Mouse (Mus musculus): ENCODE measurements around the gene Foxp1.

Gene Foxp1

DNA sequence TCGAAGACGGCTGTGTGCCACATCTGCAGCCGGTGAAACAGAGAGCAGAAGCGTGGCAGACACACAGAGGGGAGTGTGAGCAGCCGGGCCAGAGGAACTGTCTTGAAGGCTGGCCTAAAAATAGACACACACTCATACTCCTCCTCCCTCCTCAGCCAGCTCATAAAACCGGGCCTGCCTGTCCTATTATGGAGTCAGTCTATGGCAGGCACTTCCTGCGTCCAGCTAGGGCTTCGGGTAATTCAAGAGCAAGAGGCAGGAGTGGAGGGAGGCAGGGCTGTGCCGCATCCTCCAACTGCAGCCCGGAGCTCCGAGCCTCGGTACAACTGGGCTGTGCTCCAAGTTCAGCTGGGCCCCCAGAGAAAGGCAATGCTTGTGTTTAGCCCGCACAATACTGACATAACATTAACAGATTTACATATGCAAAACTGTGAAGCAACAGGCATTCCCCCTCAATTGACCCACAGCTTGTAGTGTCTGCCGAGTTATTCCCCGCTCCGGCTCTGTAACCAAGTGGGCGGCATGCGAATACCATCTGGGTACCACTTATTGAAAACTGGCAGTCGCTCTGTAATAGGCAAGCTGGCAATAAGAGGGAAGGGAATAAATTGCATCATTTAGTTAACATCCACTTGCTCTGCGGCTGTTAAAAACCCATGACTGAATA lies 37.2 kb downstream of the Foxp1 start:
- DNase-seq (ENCODE audit: low read depth, low spot score) = peak; percentile 51

DNA sequence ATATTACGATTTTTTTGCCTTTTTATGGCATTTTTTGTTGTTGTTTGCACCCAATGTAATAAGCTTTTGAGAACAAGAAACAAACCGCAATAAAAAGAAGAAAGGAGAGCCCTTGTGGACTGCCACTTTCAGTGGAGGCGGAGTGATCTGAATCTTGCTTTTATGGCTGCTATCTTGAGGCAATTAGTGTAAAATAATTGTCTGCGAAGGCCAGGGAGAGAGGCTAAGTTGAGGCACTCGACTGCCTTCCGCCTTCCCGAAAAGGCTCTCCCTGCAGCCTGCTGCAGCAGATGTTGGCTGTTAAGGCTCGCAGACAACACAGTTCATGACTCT lies 37.7 kb downstream of the Foxp1 start:
- no peak for DNase-seq (ENCODE audit: low read depth, low spot score)

DNA sequence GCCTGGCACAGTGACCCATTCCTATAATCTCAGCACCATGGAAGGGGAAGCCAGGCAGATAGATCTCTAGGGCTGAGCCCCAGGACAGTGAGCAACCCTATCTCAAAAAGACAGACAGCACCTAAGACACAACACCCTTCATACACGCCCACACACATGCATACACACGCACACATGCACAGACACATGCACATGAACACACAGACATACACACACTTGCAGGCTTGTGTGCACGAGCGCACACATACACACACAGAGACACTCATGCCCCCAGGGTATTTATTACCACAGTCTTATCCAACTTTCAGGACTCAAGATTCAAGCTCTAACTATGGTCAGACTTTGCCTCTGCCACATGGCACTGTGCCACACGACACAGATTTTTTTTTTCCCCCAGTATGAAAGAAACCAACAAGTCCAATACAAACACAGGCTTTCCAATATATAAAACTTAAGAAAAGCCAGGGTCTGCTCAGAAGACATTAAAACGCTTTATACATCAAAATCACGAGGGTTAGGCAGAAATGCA lies 38.3 kb downstream of the Foxp1 start:
- DNase-seq (ENCODE audit: low read depth, low spot score) = no peak

DNA sequence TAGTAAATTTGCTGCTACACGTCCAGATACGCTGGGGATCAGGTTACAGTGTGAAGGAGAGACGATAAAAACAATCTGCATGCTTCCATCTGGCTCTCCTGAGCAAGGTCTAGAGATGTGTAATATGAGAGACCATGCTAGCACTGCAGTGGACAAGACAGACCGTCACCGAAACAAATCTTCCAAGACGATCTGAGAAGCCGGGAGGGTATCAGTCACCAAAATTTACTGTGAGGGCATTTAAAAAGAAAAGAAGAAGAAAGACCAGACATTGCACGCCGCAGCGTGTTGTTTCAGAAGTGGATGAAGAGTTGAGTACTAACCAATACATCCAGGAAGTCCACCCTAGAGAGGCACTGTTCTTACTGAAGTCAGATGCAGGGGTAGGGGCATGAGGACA lies 39.0 kb downstream of the Foxp1 start:
- DNase-seq (ENCODE audit: low read depth, low spot score) = no peak

DNA sequence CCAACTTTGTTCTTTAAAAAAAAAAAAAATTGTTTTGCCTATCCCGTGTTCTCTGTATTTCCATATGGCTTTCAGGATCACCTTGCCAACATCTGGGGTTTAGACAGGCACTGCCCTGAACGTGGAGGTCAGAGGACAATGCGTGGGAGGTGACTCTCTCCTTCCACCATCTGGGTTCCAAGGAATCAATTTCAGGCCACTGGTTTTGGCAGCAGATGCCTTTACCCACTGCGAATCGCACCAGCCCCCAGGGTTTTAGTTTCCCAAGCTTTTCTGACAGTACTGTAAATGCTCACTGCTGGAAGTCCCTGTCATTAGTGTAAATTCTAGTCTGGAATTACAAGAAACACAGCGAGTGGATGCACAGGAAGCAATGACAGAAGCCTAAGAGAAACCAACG lies 41.0 kb downstream of the Foxp1 start:
- DNase-seq (ENCODE audit: low read depth, low spot score) = no peak

DNA sequence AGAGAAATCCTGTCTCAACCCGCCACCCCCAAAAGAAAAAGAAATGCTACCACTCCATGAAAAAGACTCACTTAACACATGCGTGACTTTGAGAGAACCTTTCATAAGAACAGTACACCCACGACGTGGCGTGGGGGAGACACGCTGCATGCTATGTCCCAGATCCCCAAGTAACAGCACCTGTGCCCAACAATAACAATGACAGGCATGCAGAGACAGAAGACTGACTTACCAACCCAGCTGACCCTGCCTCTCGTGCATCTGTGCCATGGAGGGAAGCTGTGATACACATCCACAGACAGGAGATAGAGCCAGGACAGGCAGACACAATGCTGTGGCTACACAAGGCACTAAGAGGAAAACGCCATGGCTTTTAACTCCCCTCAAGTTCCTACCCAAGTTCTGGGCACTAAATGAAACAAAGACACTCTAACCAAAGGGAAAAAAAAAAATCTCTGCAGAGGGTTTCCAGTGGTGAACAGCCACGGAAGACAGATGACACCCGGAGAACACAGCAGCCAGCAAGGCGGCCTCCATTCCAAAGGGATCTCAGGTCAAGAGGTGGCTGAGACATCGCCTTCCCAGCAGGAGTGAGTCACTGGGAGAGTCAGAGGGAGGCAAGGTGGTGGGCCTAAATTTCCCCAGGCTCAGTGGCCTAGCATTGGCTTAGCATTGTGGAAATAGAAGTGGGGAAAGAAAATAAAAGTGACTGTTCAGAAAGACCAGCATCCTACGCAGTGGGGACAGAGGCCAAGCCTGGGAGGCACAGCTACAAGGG lies 43.5 kb downstream of the Foxp1 start:
- DNase-seq (ENCODE audit: low read depth, low spot score) = no peak

DNA sequence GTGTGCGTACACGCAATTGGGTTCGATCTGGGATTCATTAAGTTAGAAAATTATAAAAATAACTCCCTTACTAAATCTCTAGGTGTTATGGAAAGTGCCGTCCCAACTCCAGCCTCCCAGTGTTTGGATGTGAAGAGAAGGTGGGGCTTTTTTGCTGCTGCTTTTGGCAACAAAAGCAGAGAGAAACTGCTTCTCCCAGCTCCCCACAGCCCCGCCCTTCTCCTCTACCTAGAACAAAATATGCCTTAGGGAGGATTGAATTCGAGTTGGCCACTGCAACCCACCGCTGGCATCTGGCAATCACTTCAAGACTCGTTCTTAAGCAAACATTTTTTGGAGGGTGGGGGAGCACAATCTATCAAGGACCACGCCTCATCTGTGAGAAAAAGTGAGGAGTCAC lies 47.5 kb downstream of the Foxp1 start:
- DNase-seq (ENCODE audit: low read depth, low spot score) = no peak

DNA sequence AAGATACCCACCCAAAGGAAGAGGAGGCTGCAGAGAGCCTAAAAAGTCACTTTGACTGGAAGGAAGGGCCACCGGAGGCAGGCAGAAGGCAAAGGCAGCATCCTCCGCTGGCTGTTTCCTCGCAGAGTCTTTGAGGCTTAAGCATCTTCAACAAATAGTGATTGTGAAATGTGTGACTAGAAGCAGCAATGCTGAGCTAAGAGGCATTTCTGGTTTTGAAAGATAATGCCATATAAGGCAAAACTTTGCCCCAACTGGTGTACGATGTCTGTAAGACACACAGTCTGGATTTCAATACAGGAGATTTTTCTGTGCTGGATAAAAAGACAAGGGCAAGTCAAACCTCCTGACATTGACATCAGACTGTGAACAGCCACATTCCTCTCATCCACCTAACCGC lies 51.6 kb downstream of the Foxp1 start:
- DNase-seq (ENCODE audit: low read depth, low spot score) = no peak

DNA sequence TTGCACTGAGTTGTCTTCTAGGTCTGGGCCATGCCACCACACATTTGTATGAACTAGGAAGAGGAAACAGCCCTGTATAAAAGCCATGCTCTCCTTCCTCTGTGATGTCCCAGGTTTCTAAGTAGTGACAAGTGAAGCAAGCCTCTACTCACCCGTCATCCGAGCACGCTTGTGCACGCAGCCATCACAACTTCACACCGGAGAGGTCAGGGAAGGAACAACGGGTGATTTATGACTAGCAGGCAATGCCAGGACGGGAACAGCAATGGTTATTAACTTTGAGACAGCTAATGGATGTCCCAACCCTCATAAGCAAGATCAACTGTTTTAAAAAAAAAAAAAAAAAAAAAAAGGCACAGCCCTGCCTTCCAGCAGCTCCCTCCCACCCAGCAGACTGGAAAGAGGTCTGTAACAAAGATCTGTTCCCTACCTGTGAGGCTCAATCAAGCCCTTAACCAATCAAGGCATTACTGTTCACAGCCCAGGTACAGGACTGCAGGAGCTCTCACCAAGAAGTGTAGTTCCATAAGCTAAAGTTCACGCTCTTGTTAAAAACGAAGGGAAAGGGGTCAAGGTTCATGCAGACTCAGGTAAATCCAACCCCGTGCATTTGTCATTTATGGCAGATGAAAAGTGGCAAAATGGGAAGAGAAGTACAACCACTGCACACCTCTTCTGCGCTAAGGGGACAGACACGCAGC lies 53.2 kb downstream of the Foxp1 start:
- DNase-seq (ENCODE audit: low read depth, low spot score) = no peak

DNA sequence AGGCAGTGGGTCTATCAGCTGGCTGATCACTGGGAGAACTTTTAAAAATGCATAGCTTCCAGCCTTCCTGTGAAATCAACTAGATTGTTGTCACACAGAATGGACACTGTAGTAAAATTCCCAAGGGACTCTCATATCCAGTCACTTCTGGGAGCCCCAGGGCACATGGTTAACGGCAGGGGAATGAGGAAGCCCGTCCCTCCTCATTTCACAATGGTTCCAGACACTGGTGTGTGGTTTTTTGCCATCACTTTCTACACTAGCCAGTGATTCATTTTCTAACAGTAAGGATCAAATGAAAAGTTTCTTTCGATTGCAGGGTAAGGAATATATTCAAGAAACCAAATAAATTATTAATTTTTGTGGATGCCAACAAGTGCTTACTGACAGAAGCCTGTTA lies 54.7 kb downstream of the Foxp1 start:
- no peak for DNase-seq (ENCODE audit: low read depth, low spot score)

DNA sequence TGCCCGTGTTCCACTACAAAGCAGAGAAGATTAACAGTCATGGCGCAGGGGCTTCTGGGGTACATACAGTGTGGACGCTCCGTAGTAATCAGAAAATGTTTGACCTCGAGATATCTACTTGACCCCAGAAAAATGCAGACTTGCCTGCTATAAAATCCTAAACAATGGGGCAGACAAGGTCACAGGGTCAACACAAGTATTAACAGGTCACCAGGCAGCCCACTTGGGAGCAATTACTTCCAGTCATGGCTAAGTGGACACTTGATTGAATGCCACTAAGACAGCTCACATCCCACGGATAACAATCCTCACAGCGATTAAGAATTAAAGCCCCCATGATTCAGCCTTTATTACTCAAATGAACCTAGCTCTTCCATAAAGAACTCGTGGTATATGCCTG lies 55.4 kb downstream of the Foxp1 start:
- no peak for DNase-seq (ENCODE audit: low read depth, low spot score)

DNA sequence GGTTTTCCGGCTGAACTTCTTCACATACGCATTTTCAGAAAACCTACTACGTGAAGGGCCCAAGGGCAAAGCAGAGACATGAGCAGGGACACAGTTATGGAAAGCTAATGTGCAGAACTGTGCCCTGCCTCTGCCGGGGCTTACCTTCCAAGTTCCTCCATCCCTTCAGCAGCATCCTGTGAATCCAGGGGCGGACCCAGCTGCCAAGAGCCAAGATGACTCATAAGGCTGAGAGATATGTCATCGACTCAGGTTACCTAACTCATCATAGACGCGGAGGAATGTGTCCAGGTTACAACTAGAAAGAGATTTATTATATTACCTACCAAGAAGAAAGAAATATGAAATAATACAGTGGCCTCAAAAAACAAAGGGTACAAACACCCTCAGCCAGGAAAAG lies 56.2 kb downstream of the Foxp1 start:
- no peak for DNase-seq (ENCODE audit: low read depth, low spot score)

DNA sequence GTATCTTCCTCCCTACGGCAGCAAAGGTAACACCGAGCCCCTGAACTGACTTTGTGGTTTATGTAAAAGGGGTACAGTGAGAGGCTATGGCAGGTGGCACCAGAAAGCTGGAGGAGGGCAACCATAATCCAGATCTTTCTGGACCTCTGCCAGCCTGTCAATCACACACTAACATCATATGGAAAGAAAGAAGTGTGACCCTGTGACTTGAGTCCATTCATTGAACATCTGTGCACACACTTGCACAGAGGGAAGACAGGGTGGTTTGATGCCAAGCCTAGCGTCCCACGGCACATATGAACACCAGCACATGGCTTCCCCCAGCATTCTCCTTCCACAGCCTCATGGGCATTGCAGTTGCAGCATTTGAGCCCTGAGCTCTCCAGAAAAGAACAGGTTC lies 58.1 kb downstream of the Foxp1 start:
- no peak for DNase-seq (ENCODE audit: low read depth, low spot score)

DNA sequence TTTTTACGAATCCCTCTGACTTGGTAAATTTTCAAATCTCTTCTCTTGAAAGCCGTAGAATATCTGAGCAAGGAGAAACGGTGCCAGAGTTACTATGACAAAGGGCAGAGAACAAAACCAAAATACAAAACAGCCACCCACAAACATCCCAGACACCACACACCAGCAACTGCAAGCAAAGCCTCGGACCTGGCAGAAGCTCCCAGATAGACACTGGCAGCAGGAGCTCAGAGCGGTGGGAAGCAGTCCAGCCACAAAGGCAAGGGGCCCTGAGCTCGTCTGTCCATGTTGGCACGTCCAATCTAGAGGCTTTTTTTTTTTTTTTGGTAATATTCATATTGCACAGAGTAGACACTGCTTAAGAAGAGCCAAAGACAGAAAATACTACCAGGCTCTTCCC lies 58.6 kb downstream of the Foxp1 start:
- no peak for DNase-seq (ENCODE audit: low read depth, low spot score)

DNA sequence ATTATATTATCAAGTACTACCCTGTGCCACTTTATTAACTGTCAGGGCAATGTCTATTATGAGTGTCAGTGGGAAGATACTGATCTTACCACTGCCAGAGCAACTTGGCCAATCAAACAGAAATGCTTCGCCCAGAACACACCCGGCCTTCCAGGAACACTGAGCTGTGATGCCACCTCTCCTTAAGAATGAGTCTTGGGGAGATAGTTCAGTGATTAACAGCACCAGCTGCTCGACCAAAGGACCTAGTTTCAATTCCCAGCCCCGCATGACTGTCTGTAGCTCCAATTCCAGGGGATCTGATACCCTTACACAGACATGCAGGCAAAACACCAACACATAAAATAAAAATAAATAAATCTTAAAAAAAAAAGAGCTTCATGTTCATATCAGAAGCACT lies 63.7 kb downstream of the Foxp1 start:
- DNase-seq (ENCODE audit: low read depth, low spot score) = no peak

DNA sequence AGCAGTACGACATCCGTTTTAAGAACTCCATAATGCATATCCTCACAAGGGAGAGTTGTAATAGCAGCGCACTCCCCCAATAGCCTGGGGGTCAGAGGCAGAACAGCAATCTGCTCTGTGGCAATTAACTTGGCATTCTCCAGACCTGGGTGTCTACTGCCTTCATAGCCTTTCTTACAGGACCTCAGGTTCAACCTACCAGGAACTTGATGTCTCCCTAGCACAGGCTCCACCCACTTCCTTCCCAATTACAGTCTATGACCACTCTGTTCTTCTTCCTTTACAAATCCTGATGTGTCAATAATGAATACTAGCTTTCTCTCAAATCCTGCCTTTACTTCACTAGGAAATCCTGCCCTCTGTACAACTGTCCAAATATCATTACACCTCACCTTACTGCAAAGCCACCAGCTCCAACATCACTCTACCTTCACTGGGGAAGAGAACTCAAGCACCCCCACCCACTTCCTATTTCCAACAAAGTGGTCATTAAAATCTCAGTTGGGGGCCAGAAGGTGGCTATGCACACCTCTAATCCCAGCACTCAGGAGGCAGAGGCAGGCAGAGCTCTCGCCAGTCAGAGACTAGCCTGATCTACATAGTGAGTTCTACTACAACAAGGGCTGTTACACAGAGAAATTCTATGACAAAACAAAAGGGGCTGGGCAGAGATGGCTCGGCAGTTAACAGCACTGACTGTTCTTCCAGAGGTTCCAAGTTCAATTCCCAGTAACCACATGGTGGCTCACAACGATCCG lies 68.6 kb downstream of the Foxp1 start:
- no peak for DNase-seq (ENCODE audit: low read depth, low spot score)

DNA sequence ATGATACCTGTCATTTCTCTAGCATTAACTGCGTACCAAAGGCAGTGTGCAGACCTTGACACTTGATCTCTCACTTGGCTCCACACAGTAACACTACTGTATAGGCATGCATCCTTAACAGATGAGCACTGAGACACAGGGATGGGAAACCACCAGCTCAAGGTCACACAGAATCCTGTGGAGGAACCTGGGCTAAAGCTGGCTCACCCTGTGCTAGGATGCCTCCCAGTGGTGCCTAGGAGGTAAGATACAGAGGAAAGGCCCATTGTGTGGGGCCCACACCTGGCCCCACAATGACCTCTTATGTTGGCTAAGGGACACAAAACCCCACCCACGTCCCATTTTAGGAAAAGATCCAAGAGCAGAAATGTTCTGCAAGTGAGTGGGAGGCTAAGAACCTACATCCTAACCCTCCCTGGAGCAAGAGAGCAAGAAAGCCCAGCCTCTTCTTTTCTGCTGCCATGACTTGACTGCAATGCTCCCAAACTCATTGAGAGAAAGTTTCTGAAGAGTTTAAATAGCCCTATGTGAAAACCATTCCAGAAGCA lies 69.8 kb downstream of the Foxp1 start:
- peak; percentile 81 for DNase-seq (ENCODE audit: low read depth, low spot score)

DNA sequence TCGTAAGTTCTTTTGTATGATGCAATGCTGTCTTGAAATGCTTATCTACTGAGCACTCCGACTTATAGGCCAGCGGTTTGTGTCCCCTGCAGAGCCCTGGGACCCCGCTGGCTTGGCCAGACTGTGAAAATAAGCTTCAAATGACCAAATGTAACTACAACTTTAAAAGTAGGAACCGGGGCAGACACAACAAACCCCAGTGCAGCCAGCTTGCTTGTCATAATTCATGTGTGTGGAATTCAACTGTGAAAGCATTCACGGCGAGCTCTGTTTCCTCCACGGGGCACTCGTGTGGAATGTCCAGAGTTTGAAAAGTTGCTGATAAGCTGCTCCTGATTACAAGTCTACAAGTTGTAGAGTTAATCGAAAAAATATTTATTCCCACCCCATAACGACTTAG lies 71.0 kb downstream of the Foxp1 start:
- no peak for DNase-seq (ENCODE audit: low read depth, low spot score)

DNA sequence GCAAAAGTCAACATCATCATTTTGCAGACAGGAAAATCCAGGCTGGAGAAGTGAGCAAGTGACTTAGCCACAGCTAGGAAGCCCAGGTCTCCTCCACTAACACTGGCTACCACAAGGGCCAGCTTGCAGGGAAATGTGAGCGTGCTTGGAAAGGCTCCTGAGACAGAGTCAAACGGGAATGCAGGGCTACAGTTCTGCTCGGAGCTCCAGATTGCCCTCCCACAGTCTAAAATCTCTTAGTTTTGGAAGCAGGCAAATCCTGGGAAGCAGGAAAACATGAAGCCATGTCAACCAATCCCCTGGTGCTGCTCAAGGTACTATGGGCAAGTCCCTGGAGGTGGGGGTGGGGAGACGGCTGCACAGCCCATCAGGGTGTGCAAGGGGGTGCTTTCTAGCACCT lies 75.1 kb downstream of the Foxp1 start:
- DNase-seq (ENCODE audit: low read depth, low spot score) = no peak

DNA sequence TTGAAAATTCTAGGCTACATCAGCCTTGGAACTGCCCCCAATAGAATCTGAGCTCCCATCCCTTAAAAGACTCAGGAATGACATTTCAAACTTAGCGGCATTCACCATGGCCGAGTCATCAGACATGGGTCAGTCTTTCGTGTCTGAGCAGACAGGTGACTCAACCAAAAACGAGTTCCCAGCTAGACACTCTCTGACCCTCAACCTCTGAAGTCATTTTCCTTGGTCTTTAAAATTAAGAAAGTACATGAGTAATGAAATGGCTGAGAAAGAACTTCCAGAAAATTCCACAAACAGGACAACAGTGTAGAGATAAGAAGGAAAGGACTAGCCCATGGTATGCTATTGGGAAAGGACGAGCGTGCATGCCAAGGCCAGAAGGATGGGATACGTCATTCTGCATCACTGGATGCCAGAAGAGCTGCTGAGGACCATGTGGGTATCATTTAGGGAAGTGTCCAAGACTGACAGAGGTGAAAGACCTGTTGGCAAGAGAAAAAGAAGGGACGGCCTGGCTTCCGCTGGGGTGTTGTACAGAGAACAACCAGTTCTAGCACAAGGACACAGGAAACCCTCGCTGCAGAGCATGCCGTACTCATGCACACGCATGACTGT lies 75.6 kb downstream of the Foxp1 start:
- peak; percentile 22 for DNase-seq (ENCODE audit: low read depth, low spot score)

DNA sequence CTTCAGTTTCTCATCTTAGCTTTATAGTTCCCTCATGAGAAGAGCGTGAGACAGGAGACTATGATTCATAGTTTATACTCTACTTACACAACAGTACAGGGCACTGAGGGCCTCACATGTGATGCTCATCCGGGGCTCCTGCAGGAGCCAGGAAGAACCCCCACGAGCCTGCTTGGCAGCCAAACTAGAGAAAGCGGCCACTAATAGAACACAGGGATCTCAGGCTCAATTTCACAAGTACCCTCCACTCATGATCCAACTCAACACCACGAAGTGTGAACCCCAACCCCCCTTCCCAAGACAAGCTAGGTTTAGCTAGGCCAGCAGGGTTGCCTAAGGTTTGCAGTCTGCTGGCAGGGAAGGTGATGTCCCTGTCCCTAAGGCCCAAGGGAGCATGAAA lies 79.1 kb downstream of the Foxp1 start:
- peak; percentile 19 for DNase-seq (ENCODE audit: low read depth, low spot score)

All from CD4-positive, CD25-positive, alpha-beta regulatory T cell, adult 2 months (primary cell).